ENCODE assay signal across 19 mouse cellular contexts in genomic region chr14:87300838-87301237, GRCm38 (mm10).
DNase-seq lines count a peak whose midpoint lies in the region; ATAC-seq and TF ChIP-seq lines count a peak whose summit lies in the region.
"Had no signal": no experiment of that assay in that cellular context is flagged by ENCODE, and none has a peak within 500 bp of the region (broad histone marks: within the 10 kb centered on the region; RNA-seq: fewer than 3 reads in every experiment).

No protein-coding gene starts in this region.

- no peak for TF ChIP-seq CTCF in kidney, postnatal 0 days (IDR thresholded peaks at IDR 0.05; ENCODE audit: low read depth)
- TF ChIP-seq CTCF in CH12.LX (conservative IDR thresholded peaks at IDR 0.05 in 1 of 2, IDR thresholded peaks at IDR 0.05 in 1 of 2; ENCODE audit: low read depth in 2 of 2, low read length in 2 of 2): no peak
- no peak for TF ChIP-seq CTCF in stomach, postnatal 0 days (IDR thresholded peaks at IDR 0.05; ENCODE audit: low read depth)

- H3K9ac ChIP-seq in hindbrain, embryonic 11.5 days (ENCODE audit: low read depth, low read length): no peak overlapping the region
- no peak overlapping the region for H3K9ac ChIP-seq in hindbrain, embryonic 13.5 days
- no peak overlapping the region for H3K9ac ChIP-seq in kidney, postnatal 0 days (ENCODE audit: low read depth, low read length)
- H3K9ac ChIP-seq in CH12.LX (ENCODE audit: insufficient read depth, low read depth): no peak overlapping the region
- H3K9ac ChIP-seq in stomach, postnatal 0 days (ENCODE audit: low read length): no peak overlapping the region
- H3K9ac ChIP-seq: forebrain, embryonic 12.5 days; forebrain, postnatal 0 days; heart, embryonic 15.5 days had no signal

- H3K36me3 ChIP-seq in hindbrain, embryonic 11.5 days (ENCODE audit: control insufficient read depth, insufficient read depth, low read length): no peaks in the 10 kb centered on the region
- H3K36me3 ChIP-seq in hindbrain, embryonic 13.5 days: no peaks in the 10 kb centered on the region
- H3K36me3 ChIP-seq in kidney, postnatal 0 days (ENCODE audit: insufficient read depth, low read length): no peaks in the 10 kb centered on the region
- H3K36me3 ChIP-seq in CH12.LX (replicated peaks in 1 of 2; ENCODE audit: control insufficient read depth in 1 of 2, insufficient read depth in 1 of 2, low read length in 1 of 2): no peaks in the 10 kb centered on the region
- H3K36me3 ChIP-seq in stomach, postnatal 0 days (ENCODE audit: control insufficient read depth, insufficient read depth, low read length): no peaks in the 10 kb centered on the region
- H3K36me3 ChIP-seq: forebrain, embryonic 12.5 days; heart, embryonic 15.5 days; hindbrain, embryonic 10.5 days had no signal

- H3K4me2 ChIP-seq in hindbrain, embryonic 11.5 days (replicated peaks; ENCODE audit: low read depth, low read length): no peak overlapping the region
- no peak overlapping the region for H3K4me2 ChIP-seq in hindbrain, embryonic 13.5 days
- no peak overlapping the region for H3K4me2 ChIP-seq in kidney, postnatal 0 days (ENCODE audit: low read length)
- no peak overlapping the region for H3K4me2 ChIP-seq in CH12.LX (ENCODE audit: insufficient read depth, low read depth, poor library complexity, severe bottlenecking)
- no peak overlapping the region for H3K4me2 ChIP-seq in stomach, postnatal 0 days (replicated peaks; ENCODE audit: low read depth)
- H3K4me2 ChIP-seq: forebrain, embryonic 12.5 days; heart, embryonic 11.5 days; heart, embryonic 15.5 days had no signal

- no peak for TF ChIP-seq EP300 in CH12.LX (IDR thresholded peaks at IDR 0.05; ENCODE audit: low read length)
- no peak for TF ChIP-seq EP300 in stomach, postnatal 0 days (optimal IDR thresholded peaks at IDR 0.05)

- H3K79me2 ChIP-seq in CH12.LX (replicated peaks; ENCODE audit: control insufficient read depth, extremely low read depth, insufficient read depth, poor library complexity, severe bottlenecking): no peaks in the 10 kb centered on the region

- H3K27me3 ChIP-seq in hindbrain, embryonic 11.5 days (ENCODE audit: control insufficient read depth, insufficient read depth, low read length): no peaks in the 10 kb centered on the region
- no peaks in the 10 kb centered on the region for H3K27me3 ChIP-seq in hindbrain, embryonic 13.5 days
- no peaks in the 10 kb centered on the region for H3K27me3 ChIP-seq in kidney, postnatal 0 days (ENCODE audit: insufficient read depth, low read length)
- peaks cover 3% of the 10 kb centered on the region for H3K27me3 ChIP-seq in CH12.LX (replicated peaks)
- no peaks in the 10 kb centered on the region for H3K27me3 ChIP-seq in stomach, postnatal 0 days (ENCODE audit: control insufficient read depth, insufficient read depth, low read length)
- H3K27me3 ChIP-seq: forebrain, embryonic 12.5 days; heart, embryonic 15.5 days had no signal

- DNase-seq in hindbrain, embryonic 11.5 days (ENCODE audit: low spot score): no peak
- DNase-seq in kidney, postnatal 0 days (ENCODE audit: low spot score): no peak
- no peak for DNase-seq in kidney, postnatal 14 days
- DNase-seq in CH12.LX (ENCODE audit: extremely low read depth): no peak
- no peak for DNase-seq in stomach, postnatal 0 days (ENCODE audit: low spot score)
- DNase-seq: adrenal gland, adult 2 months; adrenal gland, postnatal 25 days; cerebellum, adult 18-20 months; cerebellum, adult 9-11 months; cerebellum, postnatal 36 days; forebrain, postnatal 0 days; gastrocnemius, postnatal 14 days; heart, adult 2 months; heart, postnatal 14 days had no signal

- ATAC-seq in hindbrain, embryonic 11.5 days (ENCODE audit: low FRiP score): 0 out of 2 replicates have a peak, but pooled peaks have one; percentile 38
- ATAC-seq in hindbrain, embryonic 13.5 days (ENCODE audit: low FRiP score): no peak
- peak; percentile 71 for ATAC-seq in kidney, postnatal 0 days (replicated peaks; ENCODE audit: low FRiP score, low read depth)
- ATAC-seq in stomach, postnatal 0 days (ENCODE audit: low FRiP score, low TSS enrichment): 0 out of 2 replicates have a peak, but pooled peaks have one; percentile 29
- ATAC-seq: forebrain, postnatal 0 days had no signal

- 76% methylated on average over 4 of the region's 4 CpGs for WGBS in hindbrain, embryonic 11.5 days
- WGBS in hindbrain, embryonic 13.5 days: 83% methylated on average over 4 of the region's 4 CpGs
- 49% methylated on average over 4 of the region's 4 CpGs for WGBS in kidney, postnatal 0 days
- WGBS in stomach, postnatal 0 days: 73% methylated on average over 4 of the region's 4 CpGs

- H3K4me1 ChIP-seq in hindbrain, embryonic 11.5 days (replicated peaks; ENCODE audit: control insufficient read depth, insufficient read depth, low read length): no peaks in the 10 kb centered on the region
- no peaks in the 10 kb centered on the region for H3K4me1 ChIP-seq in hindbrain, embryonic 13.5 days (replicated peaks)
- no peaks in the 10 kb centered on the region for H3K4me1 ChIP-seq in kidney, postnatal 0 days (replicated peaks; ENCODE audit: insufficient read depth, low read length)
- H3K4me1 ChIP-seq in CH12.LX (ENCODE audit: control insufficient read depth in 1 of 2, insufficient read depth in 2 of 2): peaks cover 4% of the 10 kb centered on the region in 2 experiments; a peak in 3 of 4 replicates
- no peaks in the 10 kb centered on the region for H3K4me1 ChIP-seq in stomach, postnatal 0 days (replicated peaks; ENCODE audit: control insufficient read depth, insufficient read depth)
- H3K4me1 ChIP-seq: forebrain, embryonic 12.5 days; heart, embryonic 15.5 days had no signal

- no peak overlapping the region for H3K27ac ChIP-seq in hindbrain, embryonic 11.5 days (ENCODE audit: low read depth, low read length)
- no peak overlapping the region for H3K27ac ChIP-seq in hindbrain, embryonic 13.5 days
- no peak overlapping the region for H3K27ac ChIP-seq in kidney, postnatal 0 days
- no peak overlapping the region for H3K27ac ChIP-seq in CH12.LX (ENCODE audit: insufficient read depth, low read depth)
- H3K27ac ChIP-seq in stomach, postnatal 0 days (replicated peaks): no peak overlapping the region
- H3K27ac ChIP-seq: forebrain, embryonic 12.5 days; heart, adult 2 months; heart, embryonic 15.5 days; hindbrain, embryonic 10.5 days had no signal

- in situ Hi-C loops in CH12.LX (cut with MboI; ENCODE audit: low pct_ligation_motif_present, low pct_unique_long_range_greater_than_20kb, low sequenced_read_pairs): no loop called here

- dilution Hi-C loops in CH12.LX (cut with MboI; ENCODE audit: extremely low pct_ligation_motif_present, extremely low pct_unique_long_range_greater_than_20kb, low sequenced_read_pairs): no loop called here

- TF ChIP-seq RAD21 in CH12.LX (IDR thresholded peaks at IDR 0.05; ENCODE audit: low read depth, low read length): no peak

- no peak for TF ChIP-seq POLR2A in CH12.LX (IDR thresholded peaks at IDR 0.05; ENCODE audit: low read depth, low read length)

- H3K4me3 ChIP-seq in hindbrain, embryonic 11.5 days (ENCODE audit: low read depth, low read length): no peak overlapping the region
- no peak overlapping the region for H3K4me3 ChIP-seq in hindbrain, embryonic 13.5 days
- H3K4me3 ChIP-seq in kidney, postnatal 0 days (replicated peaks; ENCODE audit: low read depth, low read length): no peak overlapping the region
- no peak overlapping the region for H3K4me3 ChIP-seq in CH12.LX (replicated peaks in 1 of 3; ENCODE audit: low read depth in 2 of 3, low read length in 2 of 3, poor library complexity in 1 of 3)
- H3K4me3 ChIP-seq in stomach, postnatal 0 days (ENCODE audit: low read depth, low read length): no peak overlapping the region
- H3K4me3 ChIP-seq: forebrain, embryonic 12.5 days; heart, adult 2 months; heart, embryonic 15.5 days; hindbrain, embryonic 10.5 days had no signal

- no peaks in the 10 kb centered on the region for H3K9me3 ChIP-seq in hindbrain, embryonic 11.5 days (ENCODE audit: control insufficient read depth, low read length)
- H3K9me3 ChIP-seq in hindbrain, embryonic 13.5 days: no peaks in the 10 kb centered on the region
- H3K9me3 ChIP-seq in kidney, postnatal 0 days (replicated peaks; ENCODE audit: low read length): no peaks in the 10 kb centered on the region
- no peaks in the 10 kb centered on the region for H3K9me3 ChIP-seq in CH12.LX (replicated peaks; ENCODE audit: low read length)
- no peaks in the 10 kb centered on the region for H3K9me3 ChIP-seq in stomach, postnatal 0 days (ENCODE audit: control insufficient read depth, low read length)
- H3K9me3 ChIP-seq: forebrain, embryonic 12.5 days; heart, embryonic 15.5 days; hindbrain, embryonic 10.5 days had no signal

TF ChIP-seq in CH12.LX, 34 proteins besides CTCF, POLR2A, EP300 and RAD21:
- TF ChIP-seq BHLHE40 (IDR thresholded peaks at IDR 0.05; ENCODE audit: low read depth, low read length): peak; percentile 81
- no peak for TF ChIP-seq SIN3A (IDR thresholded peaks at IDR 0.05; ENCODE audit: low read length)
